Mouse (Mus musculus) right cerebral cortex, postnatal 36 days (tissue): ENCODE measurements around the gene Muc2.
A peak's percentile ranks its signal among the peaks of the same experiment; 100 is the strongest.
"Not testable (repeated sequence)": the region's sequence is repeated elsewhere in the genome, so short reads cannot be mapped to it uniquely, and the experiment has no call there.

Experiments
- DNase-seq, 2 experiments: peaks; one replicate each; pipeline ENCODE4 v3.0.0; 2022; ENCODE audit warnings: low spot score in 2 of 2, mixed read lengths in 1 of 2

Gene Muc2

GRCm38 (mm10) chr7:141690040-141690439, at the start of gene Muc2:
TSS of gene Muc2 (plus strand) at chr7:141690340.
- DNase-seq = no peak

DNA sequence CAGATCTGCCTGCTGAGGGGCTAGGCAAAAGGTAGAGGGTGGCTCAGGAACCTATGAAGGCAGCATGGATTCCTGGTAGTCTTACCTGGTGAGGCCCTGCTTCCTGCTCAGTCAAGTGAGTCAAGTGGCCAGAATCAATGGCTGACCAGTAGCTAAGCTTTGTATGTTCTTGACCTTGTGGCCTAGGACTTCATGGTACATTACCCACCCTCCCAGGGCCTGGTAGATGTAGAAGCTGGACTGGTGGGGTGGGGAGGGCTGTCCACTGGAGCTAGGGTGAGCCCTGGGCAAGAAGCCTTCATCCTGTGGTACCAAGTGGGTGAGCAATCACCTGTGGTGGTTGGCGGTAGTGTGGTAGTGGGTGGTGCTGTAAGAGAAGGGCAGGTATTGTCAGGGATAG, 47.8 kb upstream of the Muc2 start:
- no peak for DNase-seq

DNA sequence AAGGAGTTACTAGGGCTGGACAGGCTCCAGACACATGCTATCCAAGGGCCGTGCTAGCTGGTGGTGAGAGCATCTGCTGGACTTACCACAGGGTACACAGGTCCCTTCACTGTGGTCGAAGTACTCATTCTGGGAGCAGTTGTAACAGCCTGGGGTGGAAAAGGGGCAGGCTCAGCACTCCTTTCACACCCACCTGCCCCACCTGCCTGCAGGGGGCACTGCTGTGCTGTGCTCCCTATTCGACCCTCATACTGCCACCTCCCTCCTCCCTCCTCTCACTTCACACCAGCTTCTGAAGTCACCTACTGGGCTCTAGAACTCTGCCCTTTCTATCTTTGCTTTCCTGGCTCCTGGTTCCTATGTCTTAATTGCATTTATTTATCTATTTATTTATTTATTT, 47.0 kb upstream of the Muc2 start:
- no peak for DNase-seq

GRCm38 (mm10) chr7:141647083-141647482, 43.1 kb upstream of the Muc2 start:
- DNase-seq = no peak

DNA sequence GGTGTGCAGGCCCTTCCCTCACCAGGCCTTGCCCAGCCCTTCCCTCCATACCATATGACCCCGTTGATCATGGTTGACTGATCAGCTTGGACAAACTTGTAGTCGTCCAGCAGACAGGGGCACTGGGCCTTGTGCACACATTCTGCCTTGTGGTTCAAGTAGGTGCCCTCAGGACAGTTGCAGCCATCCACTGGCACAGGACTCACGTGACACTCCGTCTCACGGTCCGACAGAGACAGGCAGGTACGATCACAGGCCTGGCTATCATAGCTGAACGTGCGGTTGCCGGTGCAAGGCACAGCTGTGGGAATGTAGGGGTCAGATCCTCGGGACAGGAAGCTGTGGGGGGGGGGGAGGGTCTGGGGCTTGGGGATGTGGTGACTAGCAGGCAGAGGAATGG, 42.3 kb upstream of the Muc2 start:
- DNase-seq = no peak

- no peak for DNase-seq
Measured at GRCm38 (mm10) chr7:141652191-141652590, 37.9 kb upstream of the Muc2 start.

DNA sequence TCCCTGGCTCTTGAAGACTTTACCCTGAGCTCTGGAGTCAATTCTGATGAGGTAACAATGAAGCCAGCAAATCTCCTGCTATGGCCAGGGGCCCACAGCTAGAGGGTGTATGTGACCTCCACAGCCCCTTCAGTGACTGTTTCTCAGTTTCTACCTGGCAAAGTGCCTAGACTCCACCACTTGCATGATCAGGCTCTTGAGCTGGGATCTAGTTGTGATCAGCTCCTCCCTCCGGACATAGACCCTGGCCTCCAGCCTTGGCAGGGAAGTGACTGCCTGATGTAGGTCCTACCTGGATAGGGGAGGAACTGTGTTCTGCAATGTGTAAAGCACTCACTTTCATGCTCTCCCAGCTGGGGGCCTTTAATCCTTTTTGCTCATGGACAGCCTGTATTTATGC, 29.8 kb upstream of the Muc2 start:
- DNase-seq = no peak

- no peak for DNase-seq
Measured at GRCm38 (mm10) chr7:141661481-141661880, 28.7 kb upstream of the Muc2 start.

GRCm38 (mm10) chr7:141662223-141662622, 27.9 kb upstream of the Muc2 start:
- DNase-seq = no peak

GRCm38 (mm10) chr7:141666190-141666589, 23.9 kb upstream of the Muc2 start:
- DNase-seq = no peak

- not testable (repeated sequence) for DNase-seq
Measured at GRCm38 (mm10) chr7:141669097-141669496, 21.0 kb upstream of the Muc2 start.

GRCm38 (mm10) chr7:141670999-141671398, 19.1 kb upstream of the Muc2 start:
- no peak for DNase-seq

DNA sequence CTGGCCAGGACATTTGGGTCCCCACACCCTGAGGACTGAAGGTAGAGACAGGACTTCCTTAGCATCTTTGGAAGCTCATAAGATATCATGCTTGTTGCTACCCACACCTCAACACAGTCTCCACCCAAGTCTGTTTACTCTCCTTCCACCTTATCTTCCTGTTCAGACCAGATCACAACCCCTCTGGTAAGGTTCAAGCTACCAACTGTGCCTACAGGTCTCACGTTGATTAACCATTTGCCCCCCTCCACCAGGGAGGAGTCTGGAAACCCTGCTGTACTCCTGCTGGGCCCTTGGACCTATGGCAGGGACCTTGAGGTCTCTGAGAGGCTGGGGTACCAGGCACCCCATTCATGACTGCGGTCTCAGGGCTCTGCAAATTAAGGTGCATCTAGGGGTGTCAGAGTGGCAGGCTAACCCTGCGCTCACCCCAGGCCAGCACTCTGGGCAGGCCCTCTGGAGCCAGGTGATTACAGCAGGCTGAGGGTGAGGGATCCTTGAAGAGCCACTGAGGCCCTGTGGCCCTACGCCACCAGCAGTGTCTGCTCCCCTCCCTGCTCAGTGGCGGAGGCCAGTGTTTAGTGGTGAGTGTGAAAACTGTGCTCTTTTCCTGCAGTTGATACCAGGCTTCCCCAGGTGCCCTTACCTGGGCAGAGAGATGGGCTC, 18.4 kb upstream of the Muc2 start:
- DNase-seq = no peak

- no peak for DNase-seq
Measured at GRCm38 (mm10) chr7:141678922-141679321, 11.2 kb upstream of the Muc2 start.

DNA sequence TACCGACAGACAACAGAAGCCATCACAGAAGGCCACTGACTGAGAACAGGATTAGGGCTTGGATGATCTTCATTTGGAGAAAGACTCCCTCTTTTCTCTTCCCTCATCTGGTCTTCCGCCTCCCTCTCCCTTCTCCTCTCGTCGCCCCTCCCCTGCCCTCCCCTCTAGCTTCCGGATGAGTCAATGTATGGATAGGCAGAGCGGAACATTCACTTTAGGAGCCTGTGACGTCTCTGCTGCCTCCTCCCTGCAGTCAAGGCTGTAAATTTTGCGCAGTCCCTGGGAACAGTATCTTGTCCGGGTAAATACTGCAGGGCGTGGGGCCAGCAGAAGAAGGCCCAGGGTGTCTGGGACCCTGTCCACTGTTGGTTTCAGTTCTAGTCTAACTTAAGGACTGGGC, 2.8 kb upstream of the Muc2 start:
- no peak for DNase-seq

GRCm38 (mm10) chr7:141693591-141694273, 3.6 kb downstream of the Muc2 start:
- no peak for DNase-seq

DNA sequence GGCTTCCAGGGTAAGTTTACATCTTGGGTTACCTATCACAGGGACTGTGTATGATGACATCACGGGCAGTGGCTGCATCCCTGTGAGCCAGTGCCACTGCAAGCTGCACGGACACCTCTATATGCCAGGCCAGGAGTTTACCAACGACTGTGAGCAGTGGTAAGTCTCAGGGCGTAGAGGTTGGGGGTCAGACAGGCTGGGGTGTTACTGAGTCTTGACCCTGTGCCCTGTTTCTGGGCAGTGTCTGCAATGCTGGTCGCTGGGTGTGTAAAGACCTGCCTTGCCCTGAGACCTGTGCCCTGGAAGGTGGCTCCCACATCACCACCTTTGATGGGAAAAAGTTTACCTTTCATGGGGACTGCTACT, 4.1 kb downstream of the Muc2 start:
- no peak for DNase-seq

- no peak for DNase-seq
Measured at GRCm38 (mm10) chr7:141696538-141696937, 6.4 kb downstream of the Muc2 start.

GRCm38 (mm10) chr7:141699556-141700220, 9.5 kb downstream of the Muc2 start:
- DNase-seq = no peak

DNA sequence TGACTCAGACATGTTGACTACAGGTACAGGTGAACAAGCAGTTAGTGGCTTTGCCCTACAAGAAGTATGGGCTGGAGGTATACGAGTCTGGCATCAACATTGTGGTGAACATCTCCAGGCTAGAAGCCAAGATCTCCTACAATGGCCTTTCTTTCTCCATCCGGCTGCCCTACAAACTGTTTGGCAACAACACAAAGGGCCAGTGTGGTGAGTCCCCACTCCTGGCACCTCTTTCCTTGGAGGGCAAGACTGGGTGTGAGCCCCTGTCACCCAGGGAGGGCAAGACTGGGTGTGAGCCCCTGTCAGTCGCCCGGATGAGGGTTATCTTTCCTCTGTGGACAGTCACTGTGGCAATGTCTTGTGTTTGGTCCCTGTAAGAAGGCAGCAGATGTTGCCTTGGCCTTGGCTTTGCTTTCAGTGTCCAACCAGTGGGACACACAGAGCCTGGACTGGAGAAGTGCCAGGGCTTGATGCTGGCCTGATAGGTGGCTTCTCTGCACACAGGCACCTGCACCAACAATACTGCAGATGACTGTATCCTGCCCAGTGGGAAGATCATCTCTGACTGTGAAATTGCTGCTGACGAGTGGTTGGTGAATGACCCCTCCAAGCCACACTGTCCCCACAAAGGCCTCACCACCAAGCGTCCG, 57.4 kb downstream of the Muc2 start:
- DNase-seq = no peak

DNA sequence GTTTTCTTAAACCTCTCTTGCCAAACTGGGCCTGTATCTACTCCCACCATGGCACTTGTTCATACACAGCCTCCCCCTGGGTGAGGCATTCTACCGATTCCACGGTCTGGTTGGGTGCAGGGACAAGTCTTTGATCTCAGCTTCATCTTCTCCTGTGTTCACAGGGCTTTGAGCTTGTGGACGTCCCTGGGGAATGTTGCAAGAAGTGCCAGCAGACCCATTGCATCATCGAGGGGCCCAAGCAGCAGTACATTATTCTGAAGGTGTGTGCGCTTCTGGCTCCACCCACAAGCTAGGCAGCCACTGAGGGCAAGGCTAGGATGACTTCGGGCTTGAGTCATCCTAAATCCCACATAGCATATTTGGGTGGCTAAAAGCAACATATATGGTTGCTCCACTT, 62.4 kb downstream of the Muc2 start:
- no peak for DNase-seq

GRCm38 (mm10) chr7:141755831-141756230, 65.7 kb downstream of the Muc2 start:
- peak; percentile 68 to 72 for DNase-seq

- DNase-seq = no peak
Measured at GRCm38 (mm10) chr7:141758291-141758690, 68.2 kb downstream of the Muc2 start.
